Mouse (Mus musculus) cerebellum, postnatal 25 days (tissue): ENCODE measurements at regions not wholly inside any gene's neighbourhood (a gene's known extent, or its start where the extent isn't known, plus 50 kb on each side); places are given as distances from the start of the nearest gene placed in this dataset.

Experiments
- DNase-seq, 2 experiments: peaks; one replicate each; pipeline ENCODE4 v3.0.0; 2021; ENCODE audit warnings: mixed read lengths in 2 of 2

- no peak for DNase-seq
Measured at GRCm38 (mm10) chr14:24833211-24833610, 346.3 kb downstream of the Rps24 start.

- DNase-seq = no peak
Measured at GRCm38 (mm10) chr14:24838219-24838618, 351.3 kb downstream of the Rps24 start.

- no peak for DNase-seq
Measured at GRCm38 (mm10) chr14:24839056-24839455, 352.1 kb downstream of the Rps24 start.

GRCm38 (mm10) chr14:24841715-24842496 lies 355.0 kb downstream of the Rps24 start:
- DNase-seq = peak; percentile 48 to 63

- DNase-seq = no peak
Measured at GRCm38 (mm10) chr14:24843626-24844025, 356.7 kb downstream of the Rps24 start.

GRCm38 (mm10) chr14:24850491-24850890 lies 363.6 kb downstream of the Rps24 start:
- no peak for DNase-seq

- DNase-seq = no peak
Measured at GRCm38 (mm10) chr14:24854459-24854858, 367.5 kb downstream of the Rps24 start.

GRCm38 (mm10) chr14:24862171-24862570 lies 375.2 kb downstream of the Rps24 start:
- DNase-seq = no peak

GRCm38 (mm10) chr14:24862661-24863060 lies 375.7 kb downstream of the Rps24 start:
- no peak for DNase-seq

- DNase-seq = no peak
Measured at GRCm38 (mm10) chr14:24863116-24863515, 376.2 kb downstream of the Rps24 start.

GRCm38 (mm10) chr14:24865579-24866230 lies 378.8 kb downstream of the Rps24 start:
- DNase-seq = peak in 1 of 2 experiments; percentile 38

GRCm38 (mm10) chr14:24867816-24868215 lies 380.9 kb downstream of the Rps24 start:
- DNase-seq = no peak

- no peak for DNase-seq
Measured at GRCm38 (mm10) chr14:24868756-24869155, 381.8 kb downstream of the Rps24 start.

GRCm38 (mm10) chr14:24870246-24870645 lies 383.3 kb downstream of the Rps24 start:
- DNase-seq = no peak

GRCm38 (mm10) chr14:24871392-24871998 lies 384.6 kb downstream of the Rps24 start:
- DNase-seq = peak in 1 of 2 experiments; percentile 46

- no peak for DNase-seq
Measured at GRCm38 (mm10) chr14:24872931-24873330, 386.0 kb downstream of the Rps24 start.

GRCm38 (mm10) chr14:24873406-24873805 lies 386.5 kb downstream of the Rps24 start:
- no peak for DNase-seq

- no peak for DNase-seq
Measured at GRCm38 (mm10) chr14:24874426-24875155, 387.7 kb downstream of the Rps24 start.

GRCm38 (mm10) chr14:24875156-24875545 lies 388.2 kb downstream of the Rps24 start:
- DNase-seq = peak in 1 of 2 experiments; percentile 1

- DNase-seq = peak; percentile 41 to 55
Measured at GRCm38 (mm10) chr14:24875934-24876333, 389.0 kb downstream of the Rps24 start.

- DNase-seq = peak in 1 of 2 experiments; percentile 43
Measured at GRCm38 (mm10) chr14:24876508-24876907, 389.6 kb downstream of the Rps24 start.

- DNase-seq = no peak
Measured at GRCm38 (mm10) chr14:24877853-24878252, 390.9 kb downstream of the Rps24 start.

GRCm38 (mm10) chr14:24886164-24886563 lies 399.2 kb downstream of the Rps24 start:
- DNase-seq = no peak
